16 mouse cellular contexts compared by ENCODE assay signal in genomic region chr12:114615179-114615578, GRCm38 (mm10).
DNase-seq lines count a peak whose midpoint lies in the region; ATAC-seq and TF ChIP-seq lines count a peak whose summit lies in the region.
"Had no signal": no experiment of that assay in that cellular context is flagged by ENCODE, and none has a peak within 500 bp of the region (broad histone marks: within the 10 kb centered on the region; RNA-seq: fewer than 3 reads in every experiment).

No protein-coding gene starts in this region.

- 56% methylated on average over 3 of the region's 3 CpGs for WGBS in liver, postnatal 0 days (ENCODE audit: insufficient replicate concordance)
- 7% methylated on average over 3 of the region's 3 CpGs for WGBS in thymus, adult 2 months
- 68% methylated on average over 3 of the region's 3 CpGs for WGBS in midbrain, embryonic 11.5 days

- no peak overlapping the region for H3K4me2 ChIP-seq in liver, postnatal 0 days (ENCODE audit: low read depth, low read length)
- no peak overlapping the region for H3K4me2 ChIP-seq in midbrain, embryonic 11.5 days
- H3K4me2 ChIP-seq: kidney, embryonic 15.5 days; limb, embryonic 15.5 days; lung, embryonic 14.5 days had no signal

- no peak for DNase-seq in liver, postnatal 0 days
- no peak for DNase-seq in liver
- peak; percentile 61 for DNase-seq in induced T-regulatory cell, adult 2 months (ENCODE audit: low read depth)
- peak; percentile 84 for DNase-seq in thymus, adult 2 months
- no peak for DNase-seq in midbrain, embryonic 11.5 days (ENCODE audit: low spot score, missing footprints)
- no peak for DNase-seq in heart, postnatal 25 days (ENCODE audit: low spot score)
- no peak for DNase-seq in adrenal gland, postnatal 4 days (ENCODE audit: low spot score in 2 of 2)
- DNase-seq in ovary, postnatal 10 days (ENCODE audit: low spot score), result no peak
- DNase-seq: cerebellum, postnatal 14 days; forebrain, postnatal 0 days; heart, postnatal 10 days; lung, embryonic 14.5 days had no signal

- intact Hi-C loops in heart, postnatal 25 days (cut with DNase I), result no loop called here

- no peaks in the 10 kb centered on the region for H3K9me3 ChIP-seq in liver, postnatal 0 days (ENCODE audit: low read length)
- H3K9me3 ChIP-seq in midbrain, embryonic 11.5 days (ENCODE audit: control insufficient read depth, low read length), result peaks cover 25% of the 10 kb centered on the region; the same call in 1 of the 2 replicates
- H3K9me3 ChIP-seq: megakaryocyte, embryonic 14.5 days had no signal

- H3K9ac ChIP-seq in liver, postnatal 0 days (replicated peaks), result no peak overlapping the region
- H3K9ac ChIP-seq in midbrain, embryonic 11.5 days (ENCODE audit: low read length), result no peak overlapping the region
- H3K9ac ChIP-seq: forebrain, postnatal 0 days; kidney, embryonic 15.5 days; limb, embryonic 15.5 days; lung, embryonic 14.5 days had no signal

- no peaks in the 10 kb centered on the region for H3K27me3 ChIP-seq in liver, postnatal 0 days (ENCODE audit: insufficient read depth, low read length)
- no peaks in the 10 kb centered on the region for H3K27me3 ChIP-seq in thymus, adult 2 months (ENCODE audit: control insufficient read depth, insufficient read depth, low read length)
- no peaks in the 10 kb centered on the region for H3K27me3 ChIP-seq in midbrain, embryonic 11.5 days (ENCODE audit: control insufficient read depth, insufficient read depth, low read length)
- H3K27me3 ChIP-seq: kidney, embryonic 15.5 days; limb, embryonic 15.5 days; megakaryocyte, embryonic 14.5 days had no signal

- no peak for TF ChIP-seq EP300 in liver, postnatal 0 days (IDR thresholded peaks at IDR 0.05; ENCODE audit: low read depth)

- no peak for ATAC-seq in liver, postnatal 0 days
- no peak for ATAC-seq in midbrain, embryonic 11.5 days (ENCODE audit: low FRiP score)
- ATAC-seq: forebrain, postnatal 0 days had no signal

- no peak overlapping the region for H3K27ac ChIP-seq in liver, postnatal 0 days (ENCODE audit: low read depth)
- H3K27ac ChIP-seq in thymus, adult 2 months (ENCODE audit: control insufficient read depth, insufficient read depth, low read length), result peak overlapping the region; percentile 82
- H3K27ac ChIP-seq in midbrain, embryonic 11.5 days (ENCODE audit: low read depth, low read length), result no peak overlapping the region
- H3K27ac ChIP-seq: kidney, embryonic 15.5 days; limb, embryonic 15.5 days had no signal

- TF ChIP-seq CTCF in liver, postnatal 0 days (IDR thresholded peaks at IDR 0.05; ENCODE audit: low read depth), result peak; percentile 47
- TF ChIP-seq CTCF in thymus, adult 2 months (IDR thresholded peaks at IDR 0.05; ENCODE audit: borderline replicate concordance, control insufficient read depth, extremely low read depth, insufficient read depth, low read length, poor library complexity), result no peak

- no peaks in the 10 kb centered on the region for H3K4me1 ChIP-seq in liver, postnatal 0 days (ENCODE audit: insufficient read depth)
- H3K4me1 ChIP-seq in thymus, adult 2 months (replicated peaks; ENCODE audit: control insufficient read depth, insufficient read depth, low read length), result peaks cover 14% of the 10 kb centered on the region
- no peaks in the 10 kb centered on the region for H3K4me1 ChIP-seq in midbrain, embryonic 11.5 days (ENCODE audit: control insufficient read depth, insufficient read depth, low read length)
- H3K4me1 ChIP-seq: kidney, embryonic 15.5 days; limb, embryonic 15.5 days had no signal

- TF ChIP-seq POLR2A in thymus, adult 2 months (IDR thresholded peaks at IDR 0.05; ENCODE audit: control insufficient read depth, extremely low read depth, insufficient read depth, low read length, poor library complexity), result no peak

- no peaks in the 10 kb centered on the region for H3K36me3 ChIP-seq in liver, postnatal 0 days (replicated peaks; ENCODE audit: insufficient read depth, low read length)
- H3K36me3 ChIP-seq in thymus, adult 2 months (ENCODE audit: control insufficient read depth, insufficient read depth, low read length), result no peaks in the 10 kb centered on the region
- H3K36me3 ChIP-seq in midbrain, embryonic 11.5 days (ENCODE audit: control insufficient read depth, insufficient read depth, low read length), result no peaks in the 10 kb centered on the region
- H3K36me3 ChIP-seq: kidney, embryonic 15.5 days; limb, embryonic 15.5 days had no signal

- H3K4me3 ChIP-seq in liver, postnatal 0 days (ENCODE audit: low read depth, low read length), result no peak overlapping the region
- H3K4me3 ChIP-seq in thymus, adult 2 months (ENCODE audit: control insufficient read depth, insufficient read depth, low read length), result no peak overlapping the region
- H3K4me3 ChIP-seq in midbrain, embryonic 11.5 days (ENCODE audit: low read depth, low read length), result no peak overlapping the region
- H3K4me3 ChIP-seq: erythroblast, embryonic 14.5 days; kidney, embryonic 15.5 days; limb, embryonic 15.5 days; megakaryocyte, embryonic 14.5 days had no signal

Comparison
In these comparisons a context has a peak if more than half of its experiments do, and no peak if none do; other contexts are left out.
1. DNase-seq: peak in induced T-regulatory cell, adult 2 months (single experiment) and thymus, adult 2 months (single experiment); none in liver, postnatal 0 days (single experiment), liver (single experiment), midbrain, embryonic 11.5 days (single experiment), heart, postnatal 25 days (single experiment), adrenal gland, postnatal 4 days (0 of 2) and ovary, postnatal 10 days (single experiment).